Mouse (Mus musculus) intestine, embryonic 15.5 days (tissue): ENCODE results near the gene Mrpl2. TPM values are rescaled to one million over a fixed set of nuclear protein-coding genes. Genes with fewer than 3 reads are reported as not detected.
A peak's percentile ranks its signal among the peaks of the same experiment; 100 is the strongest.

Experiments used
- ATAC-seq: fragments of 200-750 bp; cut with Nextera tagmentation; 2 replicates; pipeline ENCODE4 v1.8.0; 2017; ENCODE audit warnings: moderate TSS enrichment, moderate library complexity
- H3K27ac ChIP-seq: fragments of 300-500 bp; sonication (generic); 2 replicates; pipeline ENCODE4 v1.5.1; 2015; ENCODE audit warnings: mild to moderate bottlenecking, inconsistent platforms
- H3K27me3 ChIP-seq: fragments of 300-500 bp; sonication (generic); replicated peaks from 2 replicates; pipeline ENCODE4 v1.6.1; 2015; ENCODE audit warnings: inconsistent platforms
- H3K36me3 ChIP-seq: fragments of 300-500 bp; sonication (generic); 2 replicates; pipeline ENCODE4 v1.6.1; 2015; ENCODE audit warnings: inconsistent platforms
- H3K4me1 ChIP-seq: fragments of 300-500 bp; sonication (generic); replicated peaks from 2 replicates; pipeline ENCODE4 v1.6.1; 2015; ENCODE audit warnings: inconsistent platforms
- H3K4me2 ChIP-seq: fragments of 300-500 bp; sonication (generic); replicated peaks from 2 replicates; pipeline ENCODE4 v1.6.1; 2015; ENCODE audit warnings: mild to moderate bottlenecking, inconsistent platforms
- H3K4me3 ChIP-seq: fragments of 300-500 bp; sonication (generic); replicated peaks from 2 replicates; pipeline ENCODE4 v1.5.1; 2015; ENCODE audit warnings: inconsistent platforms
- H3K9ac ChIP-seq: fragments of 300-500 bp; sonication (generic); 2 replicates; pipeline ENCODE4 v1.6.1; 2015; ENCODE audit warnings: inconsistent platforms
- H3K9me3 ChIP-seq: fragments of 300-500 bp; sonication (generic); 2 replicates; pipeline ENCODE4 v1.6.1; 2016; ENCODE audit warnings: inconsistent platforms
- WGBS: fragments of 180-500 bp; shearing (Covaris S2); methylation state at CpG from one replicate; pipeline ENCODE4 v1.1.7; 2015; 5-methylcytosine and 5-hydroxymethylcytosine counted together
- polyA plus RNA-seq: library from polyadenylated mRNA; unstranded; fragments of >200 nt; fragmentation: Nextera tagmentation; extraction: Ambion mirVana; gene quantifications from 2 replicates; pipeline ENCODE4 v1.2.1, GENCODE M21; 2015

The Mrpl2 gene
- polyA plus RNA-seq, 1 experiment from 2014 or later = 156 TPM

DNA sequence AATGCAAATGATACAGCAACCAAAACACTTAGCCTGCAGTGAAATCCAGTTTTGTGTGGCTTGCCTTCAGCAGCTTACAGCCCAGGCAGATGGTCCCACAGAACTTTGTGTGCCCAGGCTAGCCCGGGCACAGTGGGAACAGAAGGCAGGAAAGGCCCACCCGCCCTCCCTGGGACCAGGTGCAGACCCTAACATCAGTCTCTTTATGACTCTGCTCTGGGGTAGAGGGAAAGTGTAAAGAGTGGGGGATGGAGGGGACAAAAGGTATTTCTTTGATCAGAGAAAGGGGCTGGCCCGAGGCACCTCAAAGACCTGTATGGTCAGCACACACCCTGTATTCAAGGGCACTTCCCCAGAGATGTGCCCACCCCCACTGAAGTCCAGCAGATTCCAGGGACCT, 32.8 kb upstream of the Mrpl2 start:
- H3K27ac ChIP-seq = no peak overlapping the region
- 25% methylated on average over 3 of the region's 3 CpGs for WGBS
- no peaks in the 10 kb centered on the region for H3K27me3 ChIP-seq
- H3K36me3 ChIP-seq = no peaks in the 10 kb centered on the region
- no peak overlapping the region for H3K9ac ChIP-seq
- ATAC-seq = no peak
- H3K4me3 ChIP-seq = no peak overlapping the region
- no peak overlapping the region for H3K4me2 ChIP-seq
- no peaks in the 10 kb centered on the region for H3K9me3 ChIP-seq
- H3K4me1 ChIP-seq = peaks cover 61% of the 10 kb centered on the region

- peak overlapping the region; percentile 90 for H3K27ac ChIP-seq
- peak overlapping the region; percentile 55 for H3K4me2 ChIP-seq
- no peak overlapping the region for H3K4me3 ChIP-seq
- H3K9me3 ChIP-seq = no peaks in the 10 kb centered on the region
- H3K9ac ChIP-seq = no peak overlapping the region
- H3K36me3 ChIP-seq = no peaks in the 10 kb centered on the region
- no peaks in the 10 kb centered on the region for H3K27me3 ChIP-seq
- ATAC-seq = no peak
- WGBS = 35% methylated on average over 12 of the region's 12 CpGs
- peaks cover 77% of the 10 kb centered on the region for H3K4me1 ChIP-seq
These were observed 28.2 kb upstream of the Mrpl2 start for GRCm38 (mm10) chr17:46617799-46618198.

DNA sequence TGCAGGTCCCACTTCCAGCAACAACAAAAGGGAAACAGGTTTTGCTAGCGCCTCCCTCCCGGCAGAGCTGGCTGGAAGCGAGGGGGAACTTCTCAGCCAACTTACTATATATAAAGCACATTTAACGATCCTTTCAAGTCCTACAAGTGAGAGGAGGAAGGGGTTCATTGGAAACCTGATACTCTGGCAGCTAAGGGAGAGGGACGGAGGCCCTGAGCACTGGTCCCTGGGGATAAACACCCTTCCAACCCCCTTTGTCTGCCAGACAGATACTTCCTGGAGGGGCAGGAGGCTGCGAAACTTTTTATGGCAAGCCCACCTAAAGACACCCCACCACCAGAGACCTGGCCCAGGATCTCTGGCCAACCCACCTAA, 27.6 kb upstream of the Mrpl2 start:
- H3K27ac ChIP-seq = peak overlapping the region; percentile 90
- H3K4me3 ChIP-seq = peak overlapping the region; percentile 13; the same call in 1 of the 2 replicates
- H3K9me3 ChIP-seq = no peaks in the 10 kb centered on the region
- ATAC-seq = peak; percentile 45
- H3K4me2 ChIP-seq = peak overlapping the region; percentile 55
- H3K4me1 ChIP-seq = peaks cover 76% of the 10 kb centered on the region
- no peaks in the 10 kb centered on the region for H3K36me3 ChIP-seq
- no peaks in the 10 kb centered on the region for H3K27me3 ChIP-seq
- H3K9ac ChIP-seq = peak overlapping the region; percentile 48
- 11% methylated on average over 6 of the region's 6 CpGs for WGBS

DNA sequence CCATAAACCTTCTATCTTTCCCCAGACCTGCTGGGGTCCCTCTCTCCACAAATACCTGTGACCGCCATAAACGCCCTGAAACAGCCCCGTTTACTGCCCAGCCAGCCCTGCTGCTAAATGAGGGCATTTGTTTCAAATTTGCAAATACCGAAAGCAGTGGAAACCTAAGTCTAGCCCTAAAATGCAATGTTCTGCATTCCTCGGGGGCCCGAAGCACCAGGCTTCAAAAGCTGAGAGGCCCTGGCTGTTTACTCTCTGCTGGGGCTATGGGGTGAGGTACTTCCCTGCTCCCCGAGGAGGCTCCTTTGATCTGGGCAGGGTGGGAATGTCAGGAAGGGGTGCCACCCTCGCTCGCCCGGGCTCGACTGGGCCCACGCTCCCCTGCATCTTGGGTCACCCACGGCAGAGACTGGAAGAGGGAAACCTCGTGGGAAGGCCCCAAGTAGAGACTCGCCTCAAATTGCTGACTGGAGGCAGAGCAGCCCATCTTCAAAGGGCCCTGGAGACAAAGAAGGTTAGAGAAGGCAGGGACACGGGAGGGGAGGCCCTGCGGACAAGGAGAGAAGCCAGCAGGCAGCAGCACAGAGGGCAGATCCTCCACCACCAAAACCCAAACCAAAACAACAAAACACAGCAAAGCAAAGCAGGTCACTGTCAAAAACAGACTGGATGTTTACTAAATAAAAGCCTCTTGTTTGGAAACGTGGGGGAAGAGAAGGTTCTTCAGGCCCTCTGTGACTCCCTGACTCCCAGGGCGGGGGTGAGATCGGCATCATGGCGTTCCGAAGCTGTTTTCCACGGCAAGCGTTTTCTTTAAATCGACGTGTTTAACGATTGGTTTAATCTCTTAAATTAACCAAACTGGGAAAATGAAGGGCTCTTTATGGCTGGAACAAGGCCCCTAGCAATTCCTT, 27.0 kb upstream of the Mrpl2 start:
- WGBS = 15% methylated on average over 27 of the region's 27 CpGs
- Histone ChIP-seq H3K27me3 (no peaks in the 10 kb centered on the region), H3K9me3 (no peaks in the 10 kb centered on the region), H3K27ac (peak overlapping the region; percentile 90), H3K36me3 (no peaks in the 10 kb centered on the region), H3K4me3 (peak overlapping the region; percentile 13), H3K4me1 (peaks cover 75% of the 10 kb centered on the region), H3K9ac (peak overlapping the region; percentile 48), H3K4me2 (peak overlapping the region; percentile 55)
- ATAC-seq = peak; percentile 62

DNA sequence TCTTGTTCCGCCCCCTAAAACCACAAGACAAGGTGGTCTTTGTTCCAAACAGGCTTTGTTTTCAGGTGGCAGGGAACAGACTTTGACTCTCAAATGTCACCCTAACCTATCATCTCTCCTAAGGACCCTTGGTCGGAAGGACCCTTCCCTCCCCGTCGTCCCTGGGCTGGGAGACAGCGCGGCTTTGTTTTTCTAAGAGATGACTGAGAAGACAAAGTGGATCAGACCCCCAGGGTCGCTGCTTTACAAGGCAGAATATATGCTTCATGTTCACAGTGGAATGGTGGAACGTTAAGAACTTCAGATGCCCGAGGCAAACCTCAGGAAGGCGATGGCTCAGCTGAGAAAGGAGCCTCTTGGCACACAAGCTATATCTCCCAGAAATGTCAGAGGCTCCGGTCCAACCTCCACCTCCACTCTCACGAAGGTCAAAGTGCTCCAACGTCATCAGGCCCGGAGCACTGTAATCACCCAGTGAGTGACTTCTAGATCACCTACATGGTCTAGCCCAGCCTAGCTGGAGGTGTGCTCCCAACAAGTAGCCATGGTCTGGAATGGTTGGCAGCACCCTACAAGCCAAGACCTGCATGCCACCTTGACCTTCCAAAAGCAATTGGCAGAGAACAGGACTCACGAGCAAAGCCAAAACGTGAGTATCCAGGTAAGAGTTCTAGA, 26.2 kb upstream of the Mrpl2 start:
- 29% methylated on average over 16 of the region's 16 CpGs for WGBS

DNA sequence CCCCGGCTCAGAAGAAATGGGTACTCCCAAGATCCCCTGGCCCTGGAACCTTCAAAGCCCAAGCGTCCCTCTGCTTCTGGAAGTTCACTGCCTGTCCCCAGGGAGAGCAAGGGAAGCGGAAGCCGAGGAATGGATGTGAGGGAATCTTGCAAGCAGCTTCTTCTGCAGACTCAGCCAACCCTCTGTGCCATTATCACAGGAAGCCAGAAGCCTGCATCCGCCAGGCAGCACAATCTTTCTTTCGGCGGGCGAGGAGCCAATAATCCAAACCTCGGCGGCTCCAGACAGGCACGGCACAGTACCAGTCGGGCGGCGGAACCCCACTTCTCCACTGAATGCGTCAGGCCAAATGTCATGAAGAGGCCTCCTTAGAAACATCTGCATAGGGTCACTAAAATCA, 24.7 kb upstream of the Mrpl2 start:
- H3K9ac ChIP-seq = no peak overlapping the region
- H3K4me1 ChIP-seq = peaks cover 83% of the 10 kb centered on the region
- no peaks in the 10 kb centered on the region for H3K27me3 ChIP-seq
- H3K36me3 ChIP-seq = no peaks in the 10 kb centered on the region
- ATAC-seq = no peak
- peak overlapping the region; percentile 20 for H3K4me2 ChIP-seq
- H3K4me3 ChIP-seq = no peak overlapping the region
- 39% methylated on average over 15 of the region's 15 CpGs for WGBS
- H3K27ac ChIP-seq = peak overlapping the region; percentile 48
- H3K9me3 ChIP-seq = no peaks in the 10 kb centered on the region

More for the DNA sequence above, 26.2 kb upstream of the Mrpl2 start:
- H3K4me1 ChIP-seq = peaks cover 83% of the 10 kb centered on the region
- peak overlapping the region; percentile 90 for H3K27ac ChIP-seq
- H3K36me3 ChIP-seq = no peaks in the 10 kb centered on the region
- peak overlapping the region; percentile 6; the same call in 1 of the 2 replicates for H3K9ac ChIP-seq
- no peaks in the 10 kb centered on the region for H3K9me3 ChIP-seq
- no peak for ATAC-seq
- H3K27me3 ChIP-seq = no peaks in the 10 kb centered on the region
- H3K4me2 ChIP-seq = peak overlapping the region; percentile 55
- no peak overlapping the region; the same call in 1 of the 2 replicates for H3K4me3 ChIP-seq

DNA sequence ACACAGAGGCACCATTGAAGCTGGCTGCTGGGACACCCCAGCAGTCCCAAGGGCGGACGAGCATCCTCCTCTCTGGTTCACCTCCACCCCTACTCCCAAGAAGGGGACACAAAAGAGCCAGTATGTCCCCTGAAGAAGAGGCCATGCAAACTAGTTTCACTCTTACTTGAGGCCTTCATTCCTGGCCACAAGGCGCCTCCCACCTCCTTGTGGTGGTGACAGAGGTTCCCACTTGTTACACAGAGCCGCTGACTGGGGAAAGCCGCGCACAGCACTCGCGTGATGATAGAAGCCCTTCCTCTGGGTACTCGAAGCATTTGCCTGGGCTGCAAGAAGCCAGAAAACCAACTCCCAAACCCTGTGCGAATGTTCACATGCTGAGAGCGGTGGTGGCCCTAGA, 23.8 kb upstream of the Mrpl2 start:
- Histone ChIP-seq H3K9ac (peak overlapping the region; percentile 19; the same call in 1 of the 2 replicates), H3K27ac (no peak overlapping the region), H3K36me3 (no peaks in the 10 kb centered on the region), H3K9me3 (no peaks in the 10 kb centered on the region), H3K27me3 (no peaks in the 10 kb centered on the region), H3K4me2 (no peak overlapping the region), H3K4me1 (peaks cover 83% of the 10 kb centered on the region), H3K4me3 (no peak overlapping the region)
- WGBS = 68% methylated on average over 11 of the region's 11 CpGs
- no peak for ATAC-seq

GRCm38 (mm10) chr17:46623819-46624557, 22.0 kb upstream of the Mrpl2 start:
- Histone ChIP-seq H3K4me2 (peak overlapping the region; percentile 6; the same call in 1 of the 2 replicates), H3K4me3 (no peak overlapping the region; the same call in 1 of the 2 replicates), H3K27me3 (no peaks in the 10 kb centered on the region), H3K9me3 (no peaks in the 10 kb centered on the region), H3K4me1 (peaks cover 66% of the 10 kb centered on the region), H3K36me3 (no peaks in the 10 kb centered on the region), H3K27ac (peak overlapping the region; percentile 49; the same call in 1 of the 2 replicates), H3K9ac (peak overlapping the region; percentile 33; the same call in 1 of the 2 replicates)
- ATAC-seq = no peak
- WGBS = 26% methylated on average over 10 of the region's 10 CpGs

DNA sequence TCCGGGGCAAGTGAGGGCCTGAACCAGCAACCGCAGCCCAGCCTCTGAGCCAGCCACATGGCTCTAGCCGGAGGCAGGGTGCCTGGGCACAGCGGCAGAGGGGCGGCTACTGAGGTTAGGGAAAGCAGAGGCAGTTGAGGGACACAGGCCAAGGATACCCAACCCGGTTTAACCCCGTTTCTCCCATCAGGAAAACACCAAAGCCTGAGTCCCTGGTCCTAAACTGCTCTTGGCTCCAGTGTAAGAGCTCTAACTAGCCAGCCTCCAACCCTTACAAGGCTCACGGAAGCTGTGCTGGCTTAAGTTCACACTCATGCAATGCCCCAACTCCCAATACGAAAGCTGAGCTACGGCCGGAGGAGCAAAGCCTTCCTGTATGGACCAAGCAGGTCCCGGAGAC, 21.4 kb upstream of the Mrpl2 start:
- no peak overlapping the region for H3K4me3 ChIP-seq
- H3K36me3 ChIP-seq = no peaks in the 10 kb centered on the region
- 68% methylated on average over 12 of the region's 12 CpGs for WGBS
- H3K27me3 ChIP-seq = no peaks in the 10 kb centered on the region
- H3K9me3 ChIP-seq = no peaks in the 10 kb centered on the region
- H3K4me1 ChIP-seq = peaks cover 61% of the 10 kb centered on the region
- H3K9ac ChIP-seq = peak overlapping the region; percentile 33; the same call in 1 of the 2 replicates
- no peak for ATAC-seq
- H3K27ac ChIP-seq = peak overlapping the region; percentile 49; the same call in 1 of the 2 replicates
- H3K4me2 ChIP-seq = peak overlapping the region; percentile 6; the same call in 1 of the 2 replicates

GRCm38 (mm10) chr17:46627409-46627808, 18.6 kb upstream of the Mrpl2 start:
- 33% methylated on average over 6 of the region's 6 CpGs for WGBS
- no peaks in the 10 kb centered on the region for H3K27me3 ChIP-seq
- H3K4me1 ChIP-seq = peaks cover 52% of the 10 kb centered on the region
- peak overlapping the region; percentile 96 for H3K9ac ChIP-seq
- peak overlapping the region; percentile 95 for H3K4me3 ChIP-seq
- no peak overlapping the region for H3K27ac ChIP-seq
- H3K9me3 ChIP-seq = no peaks in the 10 kb centered on the region
- peak overlapping the region; percentile 77 for H3K4me2 ChIP-seq
- peaks cover under 1% of the 10 kb centered on the region; the same call in 1 of the 2 replicates for H3K36me3 ChIP-seq
- ATAC-seq = no peak

GRCm38 (mm10) chr17:46628471-46628790, 17.6 kb upstream of the Mrpl2 start:
- Histone ChIP-seq H3K27me3 (no peaks in the 10 kb centered on the region), H3K4me3 (peak overlapping the region; percentile 95), H3K4me1 (peaks cover 43% of the 10 kb centered on the region), H3K9ac (peak overlapping the region; percentile 96), H3K36me3 (peaks cover 4% of the 10 kb centered on the region; the same call in 1 of the 2 replicates), H3K27ac (peak overlapping the region; percentile 95), H3K4me2 (peak overlapping the region; percentile 77), H3K9me3 (no peaks in the 10 kb centered on the region)
- ATAC-seq = no peak
- WGBS = 0% methylated on average over 13 of the region's 13 CpGs
